Mouse (Mus musculus): ENCODE results near the gene Rpl29. TPM values are rescaled to one million over a fixed set of nuclear protein-coding genes. Genes with fewer than 3 reads are reported as not detected.

The Rpl29 gene
- 454 and 516 TPM in 2 replicates for polyA plus RNA-seq (2015; fragmentation: Nextera tagmentation; extraction: Ambion mirVana)

DNA sequence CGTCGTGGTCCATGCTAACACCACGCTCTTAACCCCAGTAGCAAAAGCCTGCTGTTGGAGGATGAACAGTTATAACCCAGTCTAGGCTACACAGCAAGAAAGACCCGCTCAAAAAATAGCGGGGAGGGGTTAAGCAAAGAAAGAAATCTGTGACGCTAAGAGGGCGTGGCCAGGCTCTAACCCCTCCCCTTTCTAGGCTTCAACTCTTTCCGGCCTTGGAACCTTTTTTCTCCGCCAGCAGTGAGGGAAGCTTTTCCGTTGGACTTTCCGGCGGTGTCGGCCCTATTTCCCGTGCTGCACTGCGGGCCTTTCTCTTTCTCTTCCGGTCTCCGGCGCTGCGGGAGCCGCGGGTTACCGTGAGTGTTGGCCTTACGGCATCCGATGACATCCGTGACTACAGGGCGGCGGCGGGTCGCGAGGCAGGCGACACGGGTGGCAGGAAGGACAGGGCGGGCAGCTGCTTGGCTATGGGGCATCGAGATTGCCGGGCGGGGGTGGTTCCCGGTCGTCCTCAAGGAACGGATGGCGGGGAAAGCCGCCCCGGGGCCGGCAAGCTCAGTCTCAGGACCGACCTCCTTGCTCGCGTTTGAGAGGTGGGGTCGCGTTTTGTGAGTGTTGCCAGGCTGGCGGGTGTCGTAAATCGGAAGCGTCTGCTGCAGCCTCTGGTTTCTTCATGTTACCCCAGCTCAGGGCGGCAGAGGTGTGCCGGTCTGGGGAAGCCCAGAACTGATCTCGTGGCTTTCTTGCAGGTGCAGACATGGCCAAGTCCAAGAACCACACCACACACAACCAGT, at the start of gene Rpl29:
Gene Rpl29, plus strand, starts transcription at position 234 of the 794 bp plus-strand sequence.
- Histone ChIP-seq H3K9me3 (replicated peaks) (no peaks in the 10 kb centered on the region), H3K9ac (peak within 1 kb of the TSS; percentile 86), H3K4me3 (replicated peaks) (peak within 1 kb of the TSS; percentile 85), H3K4me2 (peak within 1 kb of the TSS; percentile 88), H3K4me1 (replicated peaks) (peaks cover 53% of the 10 kb centered on the region), H3K27ac (replicated peaks) (peak within 1 kb of the TSS; percentile 84), H3K36me3 (replicated peaks) (peaks cover 41% of the 10 kb centered on the region), H3K27me3 (no peaks in the 10 kb centered on the region)
- peak; percentile 79 for ATAC-seq (ENCODE audit: insufficient read depth)
- under 1% methylated on average over 55 of the region's 55 CpGs for WGBS (ENCODE audit: insufficient replicate concordance)

DNA sequence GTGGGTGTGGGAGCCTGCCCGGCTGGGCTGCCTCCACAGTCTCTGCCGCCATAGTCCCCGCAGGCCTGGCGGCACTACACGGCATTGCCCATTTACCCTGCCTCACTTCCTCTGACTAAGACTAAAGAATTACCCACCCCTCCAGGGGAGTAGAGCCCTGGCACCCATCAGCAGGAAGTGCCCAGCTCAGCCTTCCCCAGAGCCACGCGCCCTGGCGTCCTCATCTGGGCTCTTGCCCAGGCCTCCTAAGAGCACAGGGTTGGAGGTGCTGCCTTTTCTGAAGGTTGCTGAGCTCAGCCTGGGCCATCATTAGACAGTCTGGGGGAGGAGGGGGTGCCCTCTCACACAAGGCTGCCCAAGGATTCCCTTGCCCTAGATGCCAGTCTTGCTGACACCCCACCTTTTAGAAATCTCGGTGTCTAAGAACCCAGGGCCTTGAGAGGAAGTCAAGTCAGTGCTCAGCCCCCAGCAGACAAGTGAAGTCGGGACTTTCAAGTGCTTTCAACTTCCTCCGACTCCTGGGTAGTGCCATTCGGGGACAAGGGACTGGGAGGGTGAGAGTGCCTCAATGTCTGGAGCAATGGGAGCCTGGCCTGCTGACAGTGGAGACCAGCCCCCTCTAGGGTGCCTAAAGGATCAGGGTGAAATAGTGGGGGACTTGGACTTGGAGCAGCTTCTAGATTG, 42.9 kb upstream of the Rpl29 start:
- no peak overlapping the region for H3K4me3 ChIP-seq (replicated peaks)
- no peak overlapping the region for H3K9ac ChIP-seq
- no peaks in the 10 kb centered on the region for H3K36me3 ChIP-seq (replicated peaks)
- no peaks in the 10 kb centered on the region for H3K9me3 ChIP-seq (replicated peaks)
- H3K27ac ChIP-seq (replicated peaks), result no peak overlapping the region
- 0 out of 2 replicates have a peak, but pooled peaks cover 9% of the 10 kb centered on the region for H3K27me3 ChIP-seq
- 61% methylated on average over 12 of the region's 12 CpGs for WGBS (ENCODE audit: insufficient replicate concordance)
- no peak overlapping the region for H3K4me2 ChIP-seq
- H3K4me1 ChIP-seq (replicated peaks), result peaks cover 12% of the 10 kb centered on the region
- no peak for ATAC-seq (ENCODE audit: insufficient read depth)

- Histone ChIP-seq H3K4me1 (replicated peaks) (peaks cover 34% of the 10 kb centered on the region), H3K4me3 (replicated peaks) (no peak overlapping the region)
- WGBS (ENCODE audit: insufficient replicate concordance), result 63% methylated on average over 11 of the region's 11 CpGs
These were observed 36.3 kb upstream of the Rpl29 start for GRCm38 (mm10) chr9:106392828-106393527.

DNA sequence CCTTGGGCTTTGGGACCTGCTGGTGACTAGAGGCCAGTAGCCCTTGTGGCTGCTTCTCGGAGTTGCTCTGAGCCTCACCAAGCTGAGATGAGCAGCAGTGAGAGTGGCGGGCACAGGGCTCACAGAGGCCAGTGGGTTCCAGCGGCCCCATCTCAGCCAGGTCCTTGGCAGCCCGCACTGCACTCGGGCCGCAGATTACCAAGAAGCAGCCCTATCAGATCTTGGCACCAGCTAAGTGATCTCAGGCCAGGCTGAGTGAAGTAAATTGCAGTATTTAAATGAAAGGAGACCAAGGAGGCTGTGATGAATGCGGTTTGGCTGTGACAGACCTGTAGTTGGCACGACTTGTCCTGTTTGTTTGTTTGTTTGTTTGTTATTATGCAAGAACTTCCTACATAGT, 35.7 kb upstream of the Rpl29 start:
- no peak overlapping the region for H3K4me3 ChIP-seq (replicated peaks)
- WGBS (ENCODE audit: insufficient replicate concordance), result 48% methylated on average over 8 of the region's 8 CpGs
- no peaks in the 10 kb centered on the region for H3K36me3 ChIP-seq (replicated peaks)
- H3K9me3 ChIP-seq (replicated peaks), result no peaks in the 10 kb centered on the region
- H3K27me3 ChIP-seq, result no peaks in the 10 kb centered on the region; the same call in 1 of the 2 replicates
- H3K27ac ChIP-seq (replicated peaks), result no peak overlapping the region
- H3K4me1 ChIP-seq (replicated peaks), result peaks cover 37% of the 10 kb centered on the region
- H3K9ac ChIP-seq, result no peak overlapping the region
- no peak overlapping the region for H3K4me2 ChIP-seq
- no peak for ATAC-seq (ENCODE audit: insufficient read depth)

More at GRCm38 (mm10) chr9:106392828-106393527, 36.3 kb upstream of the Rpl29 start:
- H3K4me2 ChIP-seq, result no peak overlapping the region
- no peaks in the 10 kb centered on the region; the same call in 1 of the 2 replicates for H3K27me3 ChIP-seq
- H3K36me3 ChIP-seq (replicated peaks), result no peaks in the 10 kb centered on the region
- no peak for ATAC-seq (ENCODE audit: insufficient read depth)
- H3K27ac ChIP-seq (replicated peaks), result no peak overlapping the region
- H3K9me3 ChIP-seq (replicated peaks), result no peaks in the 10 kb centered on the region
- no peak overlapping the region for H3K9ac ChIP-seq

GRCm38 (mm10) chr9:106394649-106395602, 34.3 kb upstream of the Rpl29 start:
- Histone ChIP-seq H3K4me3 (replicated peaks) (no peak overlapping the region), H3K9ac (no peak overlapping the region), H3K9me3 (replicated peaks) (no peaks in the 10 kb centered on the region), H3K27me3 (no peaks in the 10 kb centered on the region; the same call in 1 of the 2 replicates), H3K36me3 (replicated peaks) (no peaks in the 10 kb centered on the region), H3K4me2 (no peak overlapping the region), H3K4me1 (replicated peaks) (peaks cover 51% of the 10 kb centered on the region), H3K27ac (replicated peaks) (no peak overlapping the region)
- no peak for ATAC-seq (ENCODE audit: insufficient read depth)
- WGBS (ENCODE audit: insufficient replicate concordance), result 58% methylated on average over 11 of the region's 11 CpGs

DNA sequence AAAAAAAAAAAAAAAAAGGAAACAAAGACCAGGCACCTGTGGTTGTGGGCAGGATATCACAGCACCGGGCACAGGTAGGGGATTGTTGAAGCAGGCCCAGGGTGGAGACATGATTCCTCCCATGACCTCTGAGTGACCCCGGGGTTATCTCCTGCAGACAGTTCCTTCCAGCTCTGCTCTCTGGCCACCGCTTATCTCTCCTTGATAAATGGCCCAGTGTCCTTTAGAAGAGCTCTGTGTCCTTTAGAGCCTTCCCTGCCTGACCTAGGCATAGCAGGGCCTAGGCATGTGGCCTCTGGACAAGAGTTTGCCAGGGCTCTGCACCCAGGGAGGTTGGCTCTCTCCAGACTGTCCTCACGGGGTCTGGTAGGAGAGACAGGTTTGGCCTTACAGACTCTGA, 31.5 kb upstream of the Rpl29 start:
- peak; percentile 35 for ATAC-seq (ENCODE audit: insufficient read depth)
- H3K4me3 ChIP-seq (replicated peaks), result no peak overlapping the region
- WGBS (ENCODE audit: insufficient replicate concordance), result 21% methylated on average over 4 of the region's 4 CpGs
- no peaks in the 10 kb centered on the region; the same call in 1 of the 2 replicates for H3K27me3 ChIP-seq
- no peaks in the 10 kb centered on the region for H3K36me3 ChIP-seq (replicated peaks)
- H3K4me1 ChIP-seq (replicated peaks), result peaks cover 79% of the 10 kb centered on the region
- no peaks in the 10 kb centered on the region for H3K9me3 ChIP-seq (replicated peaks)
- peak overlapping the region; percentile 46 for H3K4me2 ChIP-seq
- H3K9ac ChIP-seq, result peak overlapping the region; percentile 47
- peak overlapping the region; percentile 84 for H3K27ac ChIP-seq (replicated peaks)

- Histone ChIP-seq H3K27ac (replicated peaks) (peak overlapping the region; percentile 95), H3K9ac (peak overlapping the region; percentile 47), H3K4me1 (replicated peaks) (peaks cover 80% of the 10 kb centered on the region), H3K4me3 (replicated peaks) (peak overlapping the region; percentile 17; the same call in 1 of the 2 replicates), H3K36me3 (replicated peaks) (no peaks in the 10 kb centered on the region), H3K27me3 (no peaks in the 10 kb centered on the region; the same call in 1 of the 2 replicates), H3K9me3 (replicated peaks) (no peaks in the 10 kb centered on the region), H3K4me2 (peak overlapping the region; percentile 67)
- WGBS (ENCODE audit: insufficient replicate concordance), result 33% methylated on average over 9 of the region's 9 CpGs
- ATAC-seq (ENCODE audit: insufficient read depth), result peak; percentile 91
These were observed 30.5 kb upstream of the Rpl29 start for GRCm38 (mm10) chr9:106398667-106399311.

DNA sequence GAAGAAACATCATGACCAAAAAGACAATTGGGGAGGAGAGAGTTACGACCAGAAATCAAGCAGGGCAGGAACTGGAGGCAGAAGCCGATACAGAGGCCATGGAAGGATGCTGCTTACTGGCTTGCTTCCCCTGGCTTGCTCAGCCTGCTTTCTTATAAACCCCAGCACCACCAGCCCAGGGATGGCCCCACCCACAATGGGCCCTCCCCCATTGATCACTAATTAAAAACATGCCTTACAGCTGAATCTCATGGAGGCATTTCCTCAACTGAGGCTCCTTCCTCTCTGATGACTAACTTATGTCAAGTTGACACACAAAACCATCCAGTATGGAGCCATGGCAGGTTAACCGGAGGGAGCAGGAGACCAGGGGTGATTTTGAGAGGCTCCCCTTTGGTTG, 29.4 kb upstream of the Rpl29 start:
- no peak overlapping the region for H3K4me3 ChIP-seq (replicated peaks)
- 89% methylated on average over 3 of the region's 3 CpGs for WGBS (ENCODE audit: insufficient replicate concordance)
- ATAC-seq (ENCODE audit: insufficient read depth), result no peak
- H3K4me1 ChIP-seq (replicated peaks), result peaks cover 72% of the 10 kb centered on the region
- no peaks in the 10 kb centered on the region; the same call in 1 of the 2 replicates for H3K27me3 ChIP-seq
- peak overlapping the region; percentile 67; the same call in 1 of the 2 replicates for H3K4me2 ChIP-seq
- no peaks in the 10 kb centered on the region for H3K9me3 ChIP-seq (replicated peaks)
- no peaks in the 10 kb centered on the region for H3K36me3 ChIP-seq (replicated peaks)
- no peak overlapping the region for H3K9ac ChIP-seq
- H3K27ac ChIP-seq (replicated peaks), result peak overlapping the region; percentile 95

DNA sequence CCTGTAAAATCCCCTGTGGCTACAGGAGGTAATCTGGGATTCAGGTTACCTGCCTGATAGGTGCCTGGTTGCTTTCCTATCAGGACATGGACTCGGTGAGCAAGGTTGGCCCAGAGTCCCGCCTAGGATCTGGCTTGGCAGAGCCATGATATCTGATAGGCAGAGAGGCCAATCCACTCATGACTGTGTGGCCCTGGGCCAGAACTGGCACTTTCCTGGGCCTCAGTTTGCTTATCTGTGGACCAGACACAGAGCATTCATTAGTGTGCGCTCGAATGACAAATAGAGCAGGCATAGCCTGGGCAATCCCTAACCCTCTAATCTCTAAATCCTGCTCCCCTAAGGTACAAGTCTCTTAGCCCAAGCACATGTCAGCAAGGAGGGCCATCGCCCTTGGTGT, 27.1 kb upstream of the Rpl29 start:
- peak; percentile 42 for ATAC-seq (ENCODE audit: insufficient read depth)
- peaks cover 68% of the 10 kb centered on the region for H3K4me1 ChIP-seq (replicated peaks)
- no peak overlapping the region for H3K9ac ChIP-seq
- H3K27ac ChIP-seq (replicated peaks), result peak overlapping the region; percentile 66
- H3K4me3 ChIP-seq (replicated peaks), result no peak overlapping the region
- 31% methylated on average over 5 of the region's 5 CpGs for WGBS (ENCODE audit: insufficient replicate concordance)
- no peaks in the 10 kb centered on the region for H3K27me3 ChIP-seq
- H3K36me3 ChIP-seq (replicated peaks), result no peaks in the 10 kb centered on the region
- H3K9me3 ChIP-seq (replicated peaks), result no peaks in the 10 kb centered on the region
- peak overlapping the region; percentile 28; the same call in 1 of the 2 replicates for H3K4me2 ChIP-seq

Measured in liver, embryonic 15.5 days (tissue).